In the genomic region with DNA sequence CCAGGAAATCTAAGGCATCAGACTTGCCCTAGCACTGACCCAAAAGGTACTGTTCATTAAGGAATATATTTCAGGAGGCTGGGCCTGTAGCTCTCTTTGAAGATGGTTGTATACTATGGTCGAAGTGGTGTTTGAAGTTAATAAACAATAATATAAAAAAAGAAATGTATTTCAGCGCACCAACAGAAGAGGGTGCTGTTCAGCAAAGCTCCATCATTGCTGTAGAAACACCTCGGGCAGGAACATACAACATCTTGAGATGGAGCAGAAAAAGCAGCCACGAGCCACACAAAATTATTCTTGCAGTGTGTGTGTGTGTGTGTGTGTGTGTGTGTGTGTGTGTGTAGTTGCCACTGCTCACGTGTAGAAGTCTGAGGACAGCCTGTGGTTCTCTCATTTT, we compare ENCODE assay signal across 9 mouse cellular contexts. TPM values are rescaled to one million over a fixed set of nuclear protein-coding genes. Genes with fewer than 3 reads are reported as not detected.
DNase-seq lines count a peak whose midpoint lies in the region; ATAC-seq and TF ChIP-seq lines count a peak whose summit lies in the region.
"Had no signal": no experiment of that assay in that cellular context is flagged by ENCODE, and none has a peak within 500 bp of the region (broad histone marks: within the 10 kb centered on the region; RNA-seq: fewer than 3 reads in every experiment).

No protein-coding gene starts in this region.

- WGBS in kidney, postnatal 0 days = 60% methylated on average over 5 of the region's 5 CpGs
- 45% methylated on average over 5 of the region's 5 CpGs for WGBS in kidney, embryonic 16.5 days

- H3K27me3 ChIP-seq in kidney, postnatal 0 days (ENCODE audit: insufficient read depth, low read length) = no peaks in the 10 kb centered on the region
- H3K27me3 ChIP-seq in kidney, embryonic 16.5 days (ENCODE audit: insufficient read depth, low read length) = no peaks in the 10 kb centered on the region
- H3K27me3 ChIP-seq in CH12.LX (replicated peaks) = no peaks in the 10 kb centered on the region

- ATAC-seq in kidney, postnatal 0 days (replicated peaks; ENCODE audit: low FRiP score, low read depth) = no peak
- no peak for ATAC-seq in kidney, embryonic 16.5 days (ENCODE audit: low FRiP score, low TSS enrichment)

- TF ChIP-seq RAD21 in CH12.LX (IDR thresholded peaks at IDR 0.05; ENCODE audit: low read depth, low read length) = peak; percentile 67

- H3K4me2 ChIP-seq in kidney, postnatal 0 days (ENCODE audit: low read length) = no peak overlapping the region
- no peak overlapping the region for H3K4me2 ChIP-seq in kidney, embryonic 16.5 days (replicated peaks; ENCODE audit: low read depth, low read length)
- no peak overlapping the region for H3K4me2 ChIP-seq in CH12.LX (ENCODE audit: insufficient read depth, low read depth, poor library complexity, severe bottlenecking)

- H3K27ac ChIP-seq in kidney, postnatal 0 days = no peak overlapping the region
- no peak overlapping the region for H3K27ac ChIP-seq in kidney, embryonic 16.5 days (ENCODE audit: low read length)
- H3K27ac ChIP-seq in CH12.LX (ENCODE audit: insufficient read depth, low read depth) = no peak overlapping the region
- H3K27ac ChIP-seq in cortical plate, adult 2 months (ENCODE audit: insufficient read depth, low read length) = no peak overlapping the region

- no peaks in the 10 kb centered on the region for H3K79me2 ChIP-seq in CH12.LX (replicated peaks; ENCODE audit: control insufficient read depth, extremely low read depth, insufficient read depth, poor library complexity, severe bottlenecking)

- dilution Hi-C loops in CH12.LX (cut with MboI; ENCODE audit: extremely low pct_ligation_motif_present, extremely low pct_unique_long_range_greater_than_20kb, low sequenced_read_pairs) = no loop called here

- no peaks in the 10 kb centered on the region for H3K9me3 ChIP-seq in kidney, postnatal 0 days (replicated peaks; ENCODE audit: low read length)
- H3K9me3 ChIP-seq in kidney, embryonic 16.5 days (ENCODE audit: low read length) = no peaks in the 10 kb centered on the region
- no peaks in the 10 kb centered on the region for H3K9me3 ChIP-seq in CH12.LX (replicated peaks; ENCODE audit: low read length)

- TF ChIP-seq POLR2A in CH12.LX (IDR thresholded peaks at IDR 0.05; ENCODE audit: low read depth, low read length) = no peak
- no peak for TF ChIP-seq POLR2A in cortical plate, adult 2 months (IDR thresholded peaks at IDR 0.05; ENCODE audit: extremely low read depth, insufficient read depth, low read length)

- no peaks in the 10 kb centered on the region for H3K4me1 ChIP-seq in kidney, postnatal 0 days (replicated peaks; ENCODE audit: insufficient read depth, low read length)
- H3K4me1 ChIP-seq in kidney, embryonic 16.5 days (ENCODE audit: insufficient read depth, low read length) = no peaks in the 10 kb centered on the region
- no peaks in the 10 kb centered on the region for H3K4me1 ChIP-seq in CH12.LX (ENCODE audit: control insufficient read depth in 1 of 2, insufficient read depth in 2 of 2)
- H3K4me1 ChIP-seq in cortical plate, adult 2 months (ENCODE audit: control insufficient read depth, insufficient read depth, low read length) = peaks cover 2% of the 10 kb centered on the region; the same call in 1 of the 2 replicates

- no peak overlapping the region for H3K4me3 ChIP-seq in kidney, postnatal 0 days (replicated peaks; ENCODE audit: low read depth, low read length)
- H3K4me3 ChIP-seq in kidney, embryonic 16.5 days (ENCODE audit: low read length) = no peak overlapping the region
- H3K4me3 ChIP-seq in CH12.LX (replicated peaks in 1 of 3; ENCODE audit: low read depth in 2 of 3, low read length in 2 of 3, poor library complexity in 1 of 3) = no peak overlapping the region
- H3K4me3 ChIP-seq in cortical plate, adult 2 months (ENCODE audit: insufficient read depth, low read length) = no peak overlapping the region

- no peaks in the 10 kb centered on the region for H3K36me3 ChIP-seq in kidney, postnatal 0 days (ENCODE audit: insufficient read depth, low read length)
- no peaks in the 10 kb centered on the region for H3K36me3 ChIP-seq in kidney, embryonic 16.5 days (ENCODE audit: insufficient read depth, low read length)
- H3K36me3 ChIP-seq in CH12.LX (replicated peaks in 1 of 2; ENCODE audit: control insufficient read depth in 1 of 2, insufficient read depth in 1 of 2, low read length in 1 of 2) = peaks cover 0 to 9% of the 10 kb centered on the region in 2 experiments

- in situ Hi-C loops in CH12.LX (cut with MboI; ENCODE audit: low pct_ligation_motif_present, low pct_unique_long_range_greater_than_20kb, low sequenced_read_pairs) = no loop called here

- no peak for TF ChIP-seq EP300 in CH12.LX (IDR thresholded peaks at IDR 0.05; ENCODE audit: low read length)

- H3K9ac ChIP-seq in kidney, postnatal 0 days (ENCODE audit: low read depth, low read length) = no peak overlapping the region
- H3K9ac ChIP-seq in kidney, embryonic 16.5 days (replicated peaks; ENCODE audit: low read length) = no peak overlapping the region
- no peak overlapping the region for H3K9ac ChIP-seq in CH12.LX (ENCODE audit: insufficient read depth, low read depth)

- peak; percentile 45 for DNase-seq in kidney, postnatal 0 days (ENCODE audit: low spot score)
- DNase-seq in 416B (ENCODE audit: low read depth) (peak; percentile 64), CH12.LX (ENCODE audit: extremely low read depth) (peak; percentile 16)
- no peak for DNase-seq in urinary bladder, postnatal 36 days (ENCODE audit: low spot score in 2 of 2)
- no peak for DNase-seq in ovary, postnatal 10 days (ENCODE audit: low spot score)
- DNase-seq: heart, postnatal 36 days; right cerebral cortex, postnatal 25 days had no signal

- peak; percentile 66 for TF ChIP-seq CTCF in kidney, postnatal 0 days (IDR thresholded peaks at IDR 0.05; ENCODE audit: low read depth)
- TF ChIP-seq CTCF in CH12.LX (conservative IDR thresholded peaks at IDR 0.05 in 1 of 2, IDR thresholded peaks at IDR 0.05 in 1 of 2; ENCODE audit: low read depth in 2 of 2, low read length in 2 of 2) = peak; percentile 38 to 77; a peak in 3 of 4 replicates
- TF ChIP-seq CTCF in cortical plate, adult 2 months (IDR thresholded peaks at IDR 0.05; ENCODE audit: extremely low read depth, insufficient read depth, low read length) = peak; percentile 69

TF ChIP-seq in CH12.LX, 34 proteins besides CTCF, POLR2A, EP300 and RAD21:
- TF ChIP-seq BHLHE40 (IDR thresholded peaks at IDR 0.05; ENCODE audit: low read depth, low read length) (no peak), MAZ (IDR thresholded peaks at IDR 0.05; ENCODE audit: low read depth, low read length) (no peak), SMC3 (IDR thresholded peaks at IDR 0.05; ENCODE audit: low read depth, low read length) (peak; percentile 69), JUN (IDR thresholded peaks at IDR 0.05; ENCODE audit: insufficient read depth, low read depth, low read length) (no peak)

RNA-seq across cellular contexts. Expression of a gene that starts 25.9 kb away (rescaled TPM):
- 2.8 and 3.3 TPM in 2 replicates for polyA plus RNA-seq in kidney, postnatal 0 days (2015; fragmentation: Nextera tagmentation; extraction: Ambion mirVana)
- 1.8 and 2.2 TPM in 2 replicates for polyA plus RNA-seq in kidney, embryonic 16.5 days (2015; fragmentation: Nextera tagmentation; extraction: Ambion mirVana)
- total RNA-seq in CH12.LX (2012; rRNA removed) (not detected in 2 replicates), CH12.LX (2014; rRNA removed) (not detected in 2 replicates)
- polyA plus RNA-seq in CH12.LX (2012; ENCODE audit: insufficient read length, low read depth) = not detected in 2 replicates
- polyA plus RNA-seq in cortical plate, adult 2 months (2012; rRNA removed) = 144 and 145 TPM in 2 replicates

RNA-seq across cellular contexts. Expression of a gene that starts 51.5 kb away (rescaled TPM):
- 17.1 and 20.8 TPM in 2 replicates for polyA plus RNA-seq in kidney, postnatal 0 days (2015; fragmentation: Nextera tagmentation; extraction: Ambion mirVana)
- 21.0 and 23.8 TPM in 2 replicates for polyA plus RNA-seq in kidney, embryonic 16.5 days (2015; fragmentation: Nextera tagmentation; extraction: Ambion mirVana)
- total RNA-seq in CH12.LX (2012; rRNA removed) (12.5 and 23.0 TPM in 2 replicates), CH12.LX (2014; rRNA removed) (42.4 and 49.4 TPM in 2 replicates)
- polyA plus RNA-seq in CH12.LX (2012; ENCODE audit: insufficient read length, low read depth) = 10.6 and 11.8 TPM in 2 replicates
- 31.7 and 33.6 TPM in 2 replicates for polyA plus RNA-seq in cortical plate, adult 2 months (2012; rRNA removed)

Comparison
In these comparisons a context has a peak if more than half of its experiments do, and no peak if none do; other contexts are left out.
1. DNase-seq: peak in kidney, postnatal 0 days (single experiment), 416B (single experiment) and CH12.LX (single experiment); none in urinary bladder, postnatal 36 days (0 of 2) and ovary, postnatal 10 days (single experiment).
2. RNA of a gene that starts 25.9 kb away (polyA plus RNA-seq): 144 to 145 TPM in cortical plate, adult 2 months; 2.8 to 3.3 TPM in kidney, postnatal 0 days, 1.8 to 2.2 TPM in kidney, embryonic 16.5 days and not detected in CH12.LX; every median in the first group is over 10 times any median in the second.
3. Peak in every context shown above with its lines, with median percentiles within 50 percentile points of each other: CTCF ChIP-seq.